Mouse (Mus musculus): ENCODE measurements around the gene Gart. TPM values are rescaled to one million over a fixed set of nuclear protein-coding genes. Genes with fewer than 3 reads are reported as not detected.

Gene Gart
- total and polyA plus RNA-seq, 3 experiments: 356 to 722 (median 517) TPM

- TF ChIP-seq EP300 (IDR thresholded peaks at IDR 0.05; ENCODE audit: low read length) (no peak), POLR2AphosphoS2 (IDR thresholded peaks at IDR 0.05; ENCODE audit: low read depth, low read length) (no peak), MEF2A (IDR thresholded peaks at IDR 0.05; ENCODE audit: borderline replicate concordance, low read depth, low read length) (no peak), IRF4 (IDR thresholded peaks at IDR 0.05; ENCODE audit: low read depth, low read length) (no peak)
- in situ Hi-C loops (cut with MboI; ENCODE audit: low pct_ligation_motif_present, low pct_unique_long_range_greater_than_20kb, low sequenced_read_pairs) (no loop called here), dilution Hi-C loops (cut with MboI; ENCODE audit: extremely low pct_ligation_motif_present, extremely low pct_unique_long_range_greater_than_20kb, low sequenced_read_pairs) (no loop called here)
- Histone ChIP-seq H3K4me3 (replicated peaks in 1 of 3; ENCODE audit: low read depth in 2 of 3, low read length in 2 of 3, poor library complexity in 1 of 3) (no peak overlapping the region), H3K9me3 (replicated peaks; ENCODE audit: low read length) (no peaks in the 10 kb centered on the region), H3K4me1 (ENCODE audit: control insufficient read depth in 1 of 2, insufficient read depth in 2 of 2) (peaks cover 0 to 16% of the 10 kb centered on the region in 2 experiments; a peak in 2 of 4 replicates), H3K27ac (ENCODE audit: insufficient read depth, low read depth) (no peak overlapping the region), H3K36me3 (replicated peaks in 1 of 2; ENCODE audit: control insufficient read depth in 1 of 2, insufficient read depth in 1 of 2, low read length in 1 of 2) (peaks cover 75 to 97% of the 10 kb centered on the region in 2 experiments), H3K79me2 (replicated peaks; ENCODE audit: control insufficient read depth, extremely low read depth, insufficient read depth, poor library complexity, severe bottlenecking) (peaks cover 80% of the 10 kb centered on the region), H3K4me2 (ENCODE audit: insufficient read depth, low read depth, poor library complexity, severe bottlenecking) (no peak overlapping the region), H3K27me3 (replicated peaks) (no peaks in the 10 kb centered on the region), H3K9ac (ENCODE audit: insufficient read depth, low read depth) (no peak overlapping the region)
- no peak for DNase-seq (ENCODE audit: extremely low read depth)
Measured at GRCm38 (mm10) chr16:91663795-91664194, 17.0 kb upstream of the Gart start.

- no peak overlapping the region for H3K9ac ChIP-seq (ENCODE audit: insufficient read depth, low read depth)
- H3K9me3 ChIP-seq (replicated peaks; ENCODE audit: low read length): no peaks in the 10 kb centered on the region
- H3K79me2 ChIP-seq (replicated peaks; ENCODE audit: control insufficient read depth, extremely low read depth, insufficient read depth, poor library complexity, severe bottlenecking): peaks cover 84% of the 10 kb centered on the region
- no peak overlapping the region for H3K4me3 ChIP-seq (replicated peaks in 1 of 3; ENCODE audit: low read depth in 2 of 3, low read length in 2 of 3, poor library complexity in 1 of 3)
- TF ChIP-seq POLR2A (IDR thresholded peaks at IDR 0.05; ENCODE audit: low read depth, low read length): peak; percentile 24; the same call in 1 of the 2 replicates
- TF ChIP-seq NELFE (IDR thresholded peaks at IDR 0.05; ENCODE audit: low read depth, low read length): no peak
- TF ChIP-seq POLR2AphosphoS2 (IDR thresholded peaks at IDR 0.05; ENCODE audit: low read depth, low read length): no peak
- TF ChIP-seq HCFC1 (IDR thresholded peaks at IDR 0.05; ENCODE audit: low read depth, low read length): no peak
- no peak for TF ChIP-seq USF1 (IDR thresholded peaks at IDR 0.05; ENCODE audit: low read depth, low read length)
- TF ChIP-seq KAT2A (IDR thresholded peaks at IDR 0.05; ENCODE audit: insufficient replicate concordance, low read length): no peak
- no peak for TF ChIP-seq TCF12 (IDR thresholded peaks at IDR 0.05; ENCODE audit: low read depth, low read length)
- H3K4me2 ChIP-seq (ENCODE audit: insufficient read depth, low read depth, poor library complexity, severe bottlenecking): no peak overlapping the region
- H3K27me3 ChIP-seq (replicated peaks): no peaks in the 10 kb centered on the region
- H3K36me3 ChIP-seq (replicated peaks in 1 of 2; ENCODE audit: control insufficient read depth in 1 of 2, insufficient read depth in 1 of 2, low read length in 1 of 2): peaks cover 81 to 100% of the 10 kb centered on the region in 2 experiments
- DNase-seq (ENCODE audit: extremely low read depth): no peak
- peaks cover 0 to 16% of the 10 kb centered on the region in 2 experiments; a peak in 2 of 4 replicates for H3K4me1 ChIP-seq (ENCODE audit: control insufficient read depth in 1 of 2, insufficient read depth in 2 of 2)
- in situ Hi-C loops (cut with MboI; ENCODE audit: low pct_ligation_motif_present, low pct_unique_long_range_greater_than_20kb, low sequenced_read_pairs): no loop called here
- no peak overlapping the region for H3K27ac ChIP-seq (ENCODE audit: insufficient read depth, low read depth)
- dilution Hi-C loops (cut with MboI; ENCODE audit: extremely low pct_ligation_motif_present, extremely low pct_unique_long_range_greater_than_20kb, low sequenced_read_pairs): no loop called here
Measured at GRCm38 (mm10) chr16:91662336-91662735, 15.6 kb upstream of the Gart start.

GRCm38 (mm10) chr16:91661397-91661796 is 14.6 kb upstream of the Gart start:
- H3K4me2 ChIP-seq (ENCODE audit: insufficient read depth, low read depth, poor library complexity, severe bottlenecking): no peak overlapping the region
- H3K36me3 ChIP-seq (replicated peaks in 1 of 2; ENCODE audit: control insufficient read depth in 1 of 2, insufficient read depth in 1 of 2, low read length in 1 of 2): peaks cover 82 to 99% of the 10 kb centered on the region in 2 experiments
- no peak overlapping the region for H3K27ac ChIP-seq (ENCODE audit: insufficient read depth, low read depth)
- dilution Hi-C loops (cut with MboI; ENCODE audit: extremely low pct_ligation_motif_present, extremely low pct_unique_long_range_greater_than_20kb, low sequenced_read_pairs) (no loop called here), in situ Hi-C loops (cut with MboI; ENCODE audit: low pct_ligation_motif_present, low pct_unique_long_range_greater_than_20kb, low sequenced_read_pairs) (no loop called here)
- H3K9me3 ChIP-seq (replicated peaks; ENCODE audit: low read length): no peaks in the 10 kb centered on the region
- DNase-seq (ENCODE audit: extremely low read depth): no peak
- peaks cover 85% of the 10 kb centered on the region for H3K79me2 ChIP-seq (replicated peaks; ENCODE audit: control insufficient read depth, extremely low read depth, insufficient read depth, poor library complexity, severe bottlenecking)
- H3K4me3 ChIP-seq (replicated peaks in 1 of 3; ENCODE audit: low read depth in 2 of 3, low read length in 2 of 3, poor library complexity in 1 of 3): no peak overlapping the region
- H3K9ac ChIP-seq (ENCODE audit: insufficient read depth, low read depth): no peak overlapping the region
- TF ChIP-seq MXI1 (IDR thresholded peaks at IDR 0.05; ENCODE audit: low read depth, low read length) (no peak), JUND (conservative IDR thresholded peaks at IDR 0.05; ENCODE audit: low read depth, low read length) (no peak), BHLHE40 (IDR thresholded peaks at IDR 0.05; ENCODE audit: low read depth, low read length) (no peak), KAT2A (IDR thresholded peaks at IDR 0.05; ENCODE audit: insufficient replicate concordance, low read length) (no peak), RCOR1 (conservative IDR thresholded peaks at IDR 0.05; ENCODE audit: low read depth, low read length) (no peak), MAZ (IDR thresholded peaks at IDR 0.05; ENCODE audit: low read depth, low read length) (no peak)
- H3K4me1 ChIP-seq (ENCODE audit: control insufficient read depth in 1 of 2, insufficient read depth in 2 of 2): peaks cover 0 to 16% of the 10 kb centered on the region in 2 experiments; a peak in 2 of 4 replicates
- no peaks in the 10 kb centered on the region for H3K27me3 ChIP-seq (replicated peaks)
